Mouse (Mus musculus) left cerebral cortex, postnatal 14 days (tissue): ENCODE measurements at regions not wholly inside any gene's neighbourhood (a gene's known extent, or its start where the extent isn't known, plus 50 kb on each side); places are given as distances from the start of the nearest gene placed in this dataset.
A peak's percentile ranks its signal among the peaks of the same experiment; 100 is the strongest.
"Not testable (repeated sequence)": the region's sequence is repeated elsewhere in the genome, so short reads cannot be mapped to it uniquely, and the experiment has no call there.

Experiments
- DNase-seq, 2 experiments: peaks; one replicate each; pipeline ENCODE4 v3.0.0; 2021 to 2022; ENCODE audit warnings: low spot score in 2 of 2, mixed read lengths in 1 of 2
- intact Hi-C: fragments of 180-260 bp; cut with DNase I; formaldehyde crosslinking; loops from one replicate; pipeline ENCODE4 v1.15.1; 2025

DNA sequence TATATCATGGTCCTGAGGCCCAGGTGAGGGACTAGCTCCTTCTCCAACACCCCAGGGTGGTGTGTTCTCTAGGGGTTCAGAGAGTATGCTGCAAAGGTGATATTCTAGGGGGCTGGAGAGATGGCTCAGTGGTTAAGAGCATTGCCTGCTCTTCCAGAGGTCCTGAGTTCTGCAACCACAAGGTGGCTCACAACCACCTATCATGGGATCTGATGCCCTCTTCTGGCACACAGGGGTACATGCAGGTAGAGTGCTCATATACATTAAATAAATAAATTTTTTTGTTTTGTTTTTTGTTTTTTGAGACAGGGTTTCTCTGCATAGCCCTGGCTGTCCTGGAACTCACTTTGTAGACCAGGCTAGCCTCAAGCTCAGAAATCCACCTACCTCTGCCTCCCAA, 81.7 kb downstream of the Sik1 start:
- intact Hi-C loops, DNase-seq: not testable (repeated sequence)

DNA sequence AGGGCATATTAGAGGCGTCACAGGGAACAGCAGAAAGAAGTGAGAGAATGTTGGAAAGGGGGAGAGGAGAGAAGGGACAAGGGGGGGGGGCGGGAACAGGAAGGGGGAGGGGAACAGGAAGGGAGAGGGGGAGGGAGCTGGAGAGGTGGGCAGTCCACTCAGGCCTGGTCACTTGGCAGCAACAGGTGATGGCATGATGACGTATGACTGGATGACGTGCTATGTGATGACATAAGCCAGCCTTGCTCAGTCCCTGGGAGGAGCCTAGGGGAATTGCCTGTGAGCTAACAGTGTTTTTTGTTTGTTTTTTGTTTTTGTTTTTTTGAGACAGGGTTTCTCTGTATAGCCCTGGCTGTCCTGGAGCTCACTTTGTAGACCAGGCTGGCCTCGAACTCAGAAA, 80.6 kb downstream of the Sik1 start:
- intact Hi-C loops = no loop called here
- DNase-seq = no peak

DNA sequence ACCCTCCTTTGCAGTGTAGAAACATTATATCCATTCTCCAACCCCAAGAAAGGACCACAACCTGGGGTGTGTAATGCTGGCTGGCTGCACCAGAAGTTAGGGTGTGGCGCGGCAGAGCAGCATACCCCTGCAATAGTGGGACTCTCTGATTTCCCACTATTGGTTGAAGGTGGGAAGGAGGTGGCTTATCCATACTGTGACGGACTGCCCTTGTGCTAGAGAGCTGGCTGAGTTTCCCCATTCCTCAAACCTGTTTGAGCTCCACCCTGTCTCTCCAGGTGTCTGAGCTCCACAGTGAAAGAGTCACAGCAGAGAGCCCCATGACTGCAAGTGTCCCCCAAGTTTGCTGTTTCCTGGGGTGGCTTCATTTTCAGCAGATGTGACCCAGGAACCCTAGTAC, 79.6 kb downstream of the Sik1 start:
- intact Hi-C loops = no loop called here

DNA sequence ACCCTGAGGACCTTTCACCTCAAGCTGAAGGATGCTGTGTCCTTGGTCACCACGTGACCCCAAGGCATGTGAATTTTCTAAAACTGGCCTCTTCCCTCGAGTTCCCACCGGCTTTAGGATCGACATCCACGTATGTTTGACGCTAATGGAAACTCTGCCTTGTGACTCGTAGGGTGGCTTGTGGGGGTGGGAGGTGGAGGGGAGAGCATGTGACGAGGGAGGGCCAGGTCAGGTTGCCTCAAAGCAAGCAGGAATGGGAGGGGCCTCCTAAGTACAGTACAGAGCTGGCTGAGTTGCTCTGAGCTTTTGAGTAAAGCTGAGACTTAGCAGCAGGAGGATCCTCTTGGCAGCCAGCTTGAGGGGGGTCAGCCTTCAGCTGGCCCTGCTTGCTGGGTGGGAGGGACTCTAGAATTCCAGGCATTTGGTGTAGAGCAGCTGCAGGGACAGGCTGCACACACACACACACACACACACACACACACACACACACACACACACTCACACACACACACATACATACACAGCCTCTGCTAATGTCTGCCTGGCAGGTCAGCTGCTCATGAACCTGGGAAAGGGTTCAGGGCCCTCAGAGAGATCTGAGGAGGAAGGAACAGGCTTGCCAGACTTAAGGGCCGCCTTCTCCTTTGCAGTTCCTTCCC, 78.5 kb downstream of the Sik1 start:
- DNase-seq = peak in 1 of 2 experiments; percentile 44

More for the DNA sequence above, 79.6 kb downstream of the Sik1 start:
- DNase-seq = no peak

DNA sequence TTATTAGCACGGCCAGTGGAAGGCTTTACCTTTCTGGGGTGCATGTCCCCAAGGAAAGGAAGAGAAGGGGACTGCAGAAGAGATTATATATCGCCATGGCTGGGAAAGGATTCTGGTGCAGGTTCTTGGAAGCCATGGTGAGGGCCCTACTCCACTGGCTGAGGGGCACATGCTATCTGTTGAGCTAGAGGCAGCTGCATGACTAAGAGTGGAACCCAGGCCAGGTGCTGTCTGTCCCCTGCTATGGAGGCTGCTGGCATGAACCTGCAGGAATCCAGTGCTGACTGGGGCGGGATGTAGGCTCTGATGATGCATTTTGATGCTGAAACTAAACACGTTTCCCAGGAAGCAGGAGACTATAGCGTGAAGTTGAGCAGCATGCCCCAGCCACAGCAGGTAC, 77.9 kb downstream of the Sik1 start:
- no peak for DNase-seq
- intact Hi-C loops = no loop called here

More for the DNA sequence above, 78.5 kb downstream of the Sik1 start:
- intact Hi-C loops = no loop called here

DNA sequence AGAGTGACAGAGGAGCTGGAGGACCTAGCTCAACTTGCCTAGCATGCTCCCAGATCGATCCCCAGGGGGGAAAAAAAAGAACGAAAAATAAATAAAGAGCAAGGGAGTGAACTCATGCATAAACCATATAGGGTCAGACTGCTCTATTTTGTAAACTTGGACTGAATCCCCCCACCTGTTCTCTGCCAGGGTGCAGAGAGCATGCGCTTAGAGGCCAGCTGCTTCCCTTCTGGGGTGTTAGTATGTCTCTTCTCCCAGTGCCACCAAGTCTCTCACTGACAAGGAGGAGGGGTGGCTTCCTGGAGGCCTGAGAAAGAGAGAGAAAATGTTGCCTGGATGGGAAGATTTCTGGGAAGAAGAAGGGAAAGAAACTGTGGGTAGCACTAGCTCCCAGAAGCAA, 76.1 kb downstream of the Sik1 start:
- intact Hi-C loops = no loop called here
- DNase-seq = no peak

DNA sequence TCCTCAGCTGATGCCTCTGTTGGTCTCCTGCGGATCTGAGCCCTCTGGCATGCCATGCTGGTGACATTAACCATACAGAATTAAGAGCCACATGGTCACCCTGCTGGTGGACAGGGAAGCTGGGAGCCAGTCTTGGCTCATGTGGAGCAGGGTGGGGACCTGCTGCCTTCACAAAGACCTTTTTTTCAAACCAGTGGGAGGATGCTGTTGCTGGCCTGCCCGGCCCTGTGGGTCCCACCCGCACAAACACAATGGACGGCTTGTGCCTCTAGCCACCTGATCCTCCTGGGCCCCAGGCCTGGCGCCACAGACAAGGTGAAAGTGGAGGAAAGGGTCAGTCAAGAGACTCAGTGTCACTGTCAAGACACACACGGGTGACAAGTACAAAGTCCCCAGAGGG, 73.4 kb downstream of the Sik1 start:
- no peak for DNase-seq
- intact Hi-C loops = no loop called here

DNA sequence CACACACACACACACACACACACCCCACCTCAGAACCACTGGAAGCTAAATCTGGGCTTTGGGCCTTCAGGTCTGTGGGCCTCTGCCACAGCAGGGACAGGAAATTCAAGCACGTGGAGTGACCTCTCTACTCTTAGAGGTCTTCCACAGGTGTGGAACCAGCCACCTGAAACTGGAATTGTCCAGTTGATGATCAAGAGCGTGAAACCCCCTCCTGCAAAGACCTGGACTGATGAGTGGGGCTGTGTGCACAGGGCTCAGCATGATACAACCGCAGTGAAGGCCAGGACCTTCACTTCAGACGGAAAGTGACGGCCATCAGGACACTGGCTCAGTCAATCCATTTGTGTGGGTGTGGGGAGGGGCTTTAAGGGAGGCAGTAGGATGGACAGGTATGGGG, 72.5 kb downstream of the Sik1 start:
- DNase-seq = no peak

DNA sequence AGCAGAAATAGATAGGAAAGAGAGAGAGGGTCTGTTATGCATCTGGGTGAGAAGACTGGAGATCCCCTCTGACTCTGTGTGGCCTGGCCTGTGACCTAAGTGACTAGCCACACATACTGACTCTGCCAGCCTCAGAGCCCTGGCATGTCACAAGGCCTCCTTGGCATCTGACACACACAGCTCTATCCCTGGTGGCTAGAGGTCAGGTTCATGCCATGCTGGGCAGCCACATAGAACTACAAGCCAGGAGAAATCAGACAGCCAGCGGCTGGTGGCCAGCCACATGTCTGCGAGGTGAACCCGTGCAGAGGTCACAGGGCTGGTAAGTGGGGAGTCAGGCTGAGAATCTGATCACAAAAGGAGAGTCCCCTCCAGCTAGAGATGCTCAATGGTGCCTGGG, 67.3 kb downstream of the Sik1 start:
- no peak for DNase-seq
- intact Hi-C loops = no loop called here

More for the DNA sequence above, 72.5 kb downstream of the Sik1 start:
- intact Hi-C loops = no loop called here

DNA sequence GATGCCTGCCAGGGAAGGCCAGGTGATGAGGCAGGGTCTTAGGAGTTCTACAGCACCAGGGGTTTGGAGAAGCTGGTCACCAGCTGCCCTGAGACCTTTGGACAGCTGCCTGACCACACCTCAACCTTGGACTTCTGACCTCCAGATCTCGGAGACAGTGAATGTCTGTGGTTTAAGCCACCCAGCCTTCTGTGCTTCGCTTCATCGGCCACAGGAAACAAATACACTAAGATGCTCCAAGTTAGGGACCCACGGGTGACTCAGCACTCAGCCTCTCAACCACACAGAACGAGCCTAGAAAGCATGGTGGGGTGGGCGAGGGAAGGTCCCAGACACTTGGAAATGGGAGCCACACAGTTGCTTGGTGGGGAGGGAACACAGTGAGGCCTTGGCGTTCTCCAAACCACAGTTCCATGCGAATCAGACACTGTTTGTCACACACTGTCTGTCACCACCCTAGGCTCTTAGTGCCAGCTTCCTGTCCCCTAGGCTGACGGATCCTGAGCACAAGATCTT, 66.5 kb downstream of the Sik1 start:
- intact Hi-C loops = no loop called here
- DNase-seq = no peak

DNA sequence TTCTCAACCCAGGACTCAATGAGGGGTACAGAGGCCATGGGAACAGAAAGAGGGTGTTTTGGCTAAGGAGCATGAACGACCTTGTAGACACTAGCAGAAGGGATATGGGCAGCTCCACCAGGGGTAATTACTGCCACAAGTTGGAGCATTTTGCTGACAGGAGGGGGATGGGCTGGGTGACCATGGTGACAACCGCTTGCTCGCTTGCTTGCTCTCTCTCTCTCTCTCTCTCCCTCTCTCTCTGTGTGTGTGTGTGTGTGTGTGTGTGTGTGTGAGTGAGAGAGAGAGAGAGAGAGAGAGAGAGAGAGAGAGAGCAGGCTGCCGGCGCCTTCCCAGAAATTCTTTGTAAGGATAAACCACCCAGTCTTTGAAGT, 65.7 kb downstream of the Sik1 start:
- DNase-seq = peak in 1 of 2 experiments; percentile 66
- intact Hi-C loops = no loop called here

DNA sequence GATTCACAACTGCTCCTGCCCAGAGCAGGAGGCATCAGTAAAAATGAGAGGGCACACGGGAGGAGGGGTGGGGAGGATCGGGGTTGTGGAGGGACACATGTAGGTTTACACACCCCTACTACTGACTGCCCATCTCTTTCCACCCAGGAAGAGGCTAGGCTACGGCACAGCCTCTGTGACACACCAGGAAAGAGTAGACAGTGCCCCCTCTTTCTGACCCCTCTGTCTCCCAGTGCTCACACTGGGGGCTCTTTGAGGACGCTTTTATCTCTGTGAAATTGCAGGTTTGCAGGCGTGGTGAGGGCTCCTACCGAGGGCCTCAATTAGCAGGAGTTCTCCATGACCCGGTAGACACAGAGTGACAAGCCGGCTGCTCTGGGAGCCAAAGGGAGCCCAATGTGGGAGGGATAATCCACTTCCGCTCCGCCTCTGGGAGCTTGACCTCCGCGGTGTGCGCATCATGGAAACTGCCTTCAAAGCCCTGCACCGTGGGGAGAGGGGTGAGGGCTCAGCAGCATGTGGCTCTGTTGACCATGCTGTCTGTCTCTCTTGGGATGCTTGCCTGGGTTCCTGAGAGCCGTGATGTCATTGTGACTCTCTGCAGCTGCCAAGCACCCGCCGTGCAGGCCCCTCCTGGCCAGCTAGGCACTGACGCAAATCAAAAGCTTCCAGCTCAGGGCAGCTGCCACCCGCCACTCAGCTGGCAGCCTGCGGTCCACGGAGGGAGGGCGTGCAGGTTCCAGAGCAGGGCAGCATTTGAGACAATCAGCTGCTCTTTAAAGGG, 65.1 kb downstream of the Sik1 start:
- intact Hi-C loops = no loop called here
- DNase-seq = peak; percentile 46 to 48

DNA sequence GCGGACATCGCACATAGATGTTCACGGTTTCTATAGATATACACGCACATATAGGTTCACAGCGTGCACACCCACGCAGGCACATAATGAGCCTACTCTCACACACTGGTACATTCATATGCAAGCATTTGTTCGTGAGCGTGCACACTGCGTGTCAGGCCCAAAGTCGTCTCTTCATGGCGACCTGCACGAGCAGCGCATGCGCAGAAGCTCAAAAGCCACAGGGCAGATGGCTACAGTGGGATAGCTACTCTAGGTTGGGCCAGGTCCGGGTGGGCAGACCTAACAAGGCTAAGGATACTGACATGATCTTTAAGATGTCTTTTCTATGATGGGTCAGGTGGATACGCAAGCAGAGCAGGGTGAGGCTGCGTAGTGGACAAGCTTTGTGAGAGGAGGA, 63.9 kb downstream of the Sik1 start:
- intact Hi-C loops = no loop called here
- no peak for DNase-seq

DNA sequence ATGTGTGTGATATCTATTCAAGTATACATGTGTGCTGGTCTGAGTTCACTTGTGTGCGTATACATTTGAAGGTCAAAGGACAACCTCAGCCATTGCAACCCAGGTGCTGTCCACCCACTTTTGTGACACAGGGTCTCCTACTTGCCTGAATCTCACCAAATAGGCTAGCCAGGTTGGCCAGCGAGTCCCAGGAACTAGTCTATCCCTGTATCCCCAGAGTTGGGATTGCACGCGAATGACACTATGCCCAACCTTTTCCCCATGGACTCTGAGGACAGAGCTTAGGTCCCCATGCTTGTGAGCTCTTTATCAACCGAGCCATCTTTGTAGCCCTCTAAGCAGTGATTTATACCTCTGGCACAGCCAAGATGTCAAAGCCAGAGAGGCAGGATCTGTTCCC, 62.6 kb downstream of the Sik1 start:
- no peak for DNase-seq

DNA sequence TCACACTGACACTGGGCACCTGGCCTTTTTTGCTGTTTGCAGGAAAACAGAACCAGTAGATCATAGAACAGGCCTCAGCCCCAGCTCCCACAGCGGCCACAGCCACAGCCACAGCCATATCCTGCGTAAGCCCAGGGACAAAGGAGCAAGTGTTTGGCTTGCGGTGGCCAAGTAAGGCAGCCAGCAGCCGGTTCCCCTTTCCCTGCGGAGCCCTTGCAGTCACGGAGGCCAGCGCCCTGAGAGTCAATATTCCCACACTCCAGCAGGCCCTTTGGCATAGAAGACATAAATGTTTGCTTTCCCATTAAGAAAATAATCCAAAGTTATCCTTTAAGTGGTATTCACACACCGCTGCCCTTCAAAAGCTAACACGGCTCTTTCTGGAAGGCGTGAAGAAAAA, 62.1 kb downstream of the Sik1 start:
- peak in 1 of 2 experiments; percentile 13 for DNase-seq
- intact Hi-C loops = no loop called here

More for the DNA sequence above, 62.6 kb downstream of the Sik1 start:
- intact Hi-C loops = no loop called here

DNA sequence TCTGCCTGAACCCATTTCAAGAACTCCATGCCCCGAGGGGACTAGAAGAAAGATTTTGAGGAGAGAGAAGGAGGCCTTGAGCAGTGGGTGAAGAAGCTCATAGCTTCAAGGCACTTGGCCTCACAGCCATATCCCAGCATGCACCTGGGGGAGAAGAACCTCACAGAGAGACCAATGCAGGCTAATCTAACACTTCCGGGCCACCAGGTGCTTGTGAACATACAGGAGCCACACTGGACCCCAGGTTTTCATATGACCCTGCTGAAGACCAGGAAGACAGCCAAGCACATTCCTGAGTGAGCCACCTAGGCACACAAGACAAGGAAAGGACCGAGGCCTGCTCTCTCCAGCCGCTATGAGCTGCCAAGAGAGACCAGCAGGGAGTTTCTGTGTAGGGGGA, 61.6 kb downstream of the Sik1 start:
- DNase-seq = no peak
- intact Hi-C loops = no loop called here
